Mouse (Mus musculus) layer of hippocampus, adult 9-11 months (tissue): ENCODE measurements around the gene Ice2.

Source experiments
- DNase-seq: peaks from one replicate; pipeline ENCODE4 v3.0.0; 2022

Ice2 gene

GRCm38 (mm10) chr9:69397760-69398452 is at the start of gene Ice2:
TSS of gene Ice2 (plus strand) at chr9:69397906.
- peak; percentile 64 for DNase-seq

GRCm38 (mm10) chr9:69349537-69349936 is 48.2 kb upstream of the Ice2 start:
- no peak for DNase-seq

GRCm38 (mm10) chr9:69354228-69354627 is 43.5 kb upstream of the Ice2 start:
- DNase-seq: peak; percentile 37

- peak; percentile 9 for DNase-seq
Measured at GRCm38 (mm10) chr9:69357834-69358233, 39.9 kb upstream of the Ice2 start.

GRCm38 (mm10) chr9:69358797-69359196 is 38.9 kb upstream of the Ice2 start:
- no peak for DNase-seq

GRCm38 (mm10) chr9:69361951-69362445 is 35.7 kb upstream of the Ice2 start:
- DNase-seq: no peak

- no peak for DNase-seq
Measured at GRCm38 (mm10) chr9:69362766-69363165, 34.9 kb upstream of the Ice2 start.

GRCm38 (mm10) chr9:69364117-69364516 is 33.6 kb upstream of the Ice2 start:
- no peak for DNase-seq

- no peak for DNase-seq
Measured at GRCm38 (mm10) chr9:69367055-69367454, 30.7 kb upstream of the Ice2 start.

- peak; percentile 14 for DNase-seq
Measured at GRCm38 (mm10) chr9:69368071-69368470, 29.6 kb upstream of the Ice2 start.

- DNase-seq: no peak
Measured at GRCm38 (mm10) chr9:69371046-69371724, 26.5 kb upstream of the Ice2 start.

GRCm38 (mm10) chr9:69372871-69373270 is 24.8 kb upstream of the Ice2 start:
- DNase-seq: no peak

GRCm38 (mm10) chr9:69376982-69377653 is 20.6 kb upstream of the Ice2 start:
- DNase-seq: no peak

- DNase-seq: no peak
Measured at GRCm38 (mm10) chr9:69377654-69378045, 20.1 kb upstream of the Ice2 start.

GRCm38 (mm10) chr9:69380546-69380945 is 17.2 kb upstream of the Ice2 start:
- no peak for DNase-seq

GRCm38 (mm10) chr9:69381741-69382140 is 16.0 kb upstream of the Ice2 start:
- DNase-seq: no peak

GRCm38 (mm10) chr9:69384475-69384874 is 13.2 kb upstream of the Ice2 start:
- DNase-seq: no peak

GRCm38 (mm10) chr9:69384905-69385304 is 12.8 kb upstream of the Ice2 start:
- DNase-seq: no peak

- DNase-seq: no peak
Measured at GRCm38 (mm10) chr9:69387296-69387695, 10.4 kb upstream of the Ice2 start.

- DNase-seq: no peak
Measured at GRCm38 (mm10) chr9:69390631-69391030, 7.1 kb upstream of the Ice2 start.

GRCm38 (mm10) chr9:69394234-69394633 is 3.5 kb upstream of the Ice2 start:
- no peak for DNase-seq

- no peak for DNase-seq
Measured at GRCm38 (mm10) chr9:69397432-69397759, 310 bp upstream of the Ice2 start.

- no peak for DNase-seq
Measured at GRCm38 (mm10) chr9:69398453-69398850, 746 bp downstream of the Ice2 start.

- DNase-seq: no peak
Measured at GRCm38 (mm10) chr9:69404671-69405070, 7.0 kb downstream of the Ice2 start.
